In the genomic region with DNA sequence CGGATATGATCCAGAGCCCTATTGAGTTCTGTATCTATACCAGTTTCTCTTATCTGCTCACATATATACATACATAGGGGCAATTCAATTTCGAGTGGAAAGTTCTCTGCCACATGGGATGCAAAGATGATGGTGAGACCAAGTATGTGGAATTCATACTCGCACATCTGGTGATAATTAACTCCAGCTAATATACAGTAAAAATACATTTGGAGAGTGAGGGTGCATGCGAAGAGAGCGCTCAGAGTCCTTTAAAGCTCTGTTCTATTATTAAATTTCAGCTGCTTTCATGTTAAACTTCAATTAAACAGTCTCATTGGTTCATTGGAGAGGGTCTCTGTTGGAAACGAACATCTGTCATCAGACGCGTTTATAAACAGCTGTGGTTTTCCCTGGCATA, we compare ENCODE assay signal across 27 mouse cellular contexts.
DNase-seq lines count a peak whose midpoint lies in the region; ATAC-seq and TF ChIP-seq lines count a peak whose summit lies in the region.
"Had no signal": no experiment of that assay in that cellular context is flagged by ENCODE, and none has a peak within 500 bp of the region (broad histone marks: within the 10 kb centered on the region; RNA-seq: fewer than 3 reads in every experiment).

No protein-coding gene starts in this region.

- no peaks in the 10 kb centered on the region for H3K36me3 ChIP-seq in forebrain, embryonic 14.5 days (ENCODE audit: control insufficient read depth, insufficient read depth, low read length)
- no peaks in the 10 kb centered on the region for H3K36me3 ChIP-seq in forebrain, postnatal 0 days (ENCODE audit: insufficient read depth)
- H3K36me3 ChIP-seq: embryonic facial prominence, embryonic 12.5 days; forebrain, embryonic 10.5 days; G1E; heart, embryonic 10.5 days; heart, embryonic 13.5 days had no signal

- no peaks in the 10 kb centered on the region for H3K4me1 ChIP-seq in forebrain, embryonic 14.5 days (ENCODE audit: control insufficient read depth, insufficient read depth, low read length)
- H3K4me1 ChIP-seq in forebrain, postnatal 0 days (ENCODE audit: insufficient read depth), result no peaks in the 10 kb centered on the region
- H3K4me1 ChIP-seq: embryonic facial prominence, embryonic 12.5 days; forebrain, embryonic 10.5 days; forebrain, embryonic 13.5 days; heart, embryonic 10.5 days had no signal

- no peak for TF ChIP-seq POLR2A in brain, embryonic 14.5 days (IDR thresholded peaks at IDR 0.05; ENCODE audit: borderline replicate concordance, extremely low read depth, insufficient read depth, insufficient read length, poor library complexity, severe bottlenecking)

- H3K27ac ChIP-seq in forebrain, embryonic 14.5 days (ENCODE audit: low read depth, low read length), result no peak overlapping the region
- no peak overlapping the region for H3K27ac ChIP-seq in forebrain, postnatal 0 days (ENCODE audit: low read depth, low read length)
- H3K27ac ChIP-seq: embryonic facial prominence, embryonic 12.5 days; forebrain, embryonic 10.5 days; forebrain, embryonic 13.5 days; heart, adult 2 months; heart, embryonic 10.5 days; heart, embryonic 13.5 days; hindbrain, embryonic 14.5 days; hindbrain, postnatal 0 days had no signal

- H3K4me3 ChIP-seq in forebrain, embryonic 14.5 days (ENCODE audit: low read depth, low read length), result no peak overlapping the region
- H3K4me3 ChIP-seq in forebrain, postnatal 0 days (ENCODE audit: low read depth, low read length), result no peak overlapping the region
- H3K4me3 ChIP-seq: embryonic facial prominence, embryonic 12.5 days; forebrain, embryonic 10.5 days; forebrain, embryonic 13.5 days; heart, adult 2 months; heart, embryonic 10.5 days; heart, embryonic 13.5 days had no signal

- no peak overlapping the region for H3K4me2 ChIP-seq in forebrain, embryonic 14.5 days (ENCODE audit: low read length)
- no peak overlapping the region for H3K4me2 ChIP-seq in forebrain, postnatal 0 days (ENCODE audit: low read depth)
- H3K4me2 ChIP-seq: embryonic facial prominence, embryonic 12.5 days; forebrain, embryonic 13.5 days; heart, embryonic 13.5 days; hindbrain, embryonic 14.5 days had no signal

- H3K27me3 ChIP-seq in forebrain, embryonic 14.5 days (replicated peaks; ENCODE audit: control insufficient read depth, insufficient read depth, low read length), result no peaks in the 10 kb centered on the region
- no peaks in the 10 kb centered on the region for H3K27me3 ChIP-seq in forebrain, postnatal 0 days (ENCODE audit: insufficient read depth, low read length)
- H3K27me3 ChIP-seq: CH12.LX; embryonic facial prominence, embryonic 12.5 days; forebrain, embryonic 13.5 days; heart, embryonic 13.5 days had no signal

- H3K9me3 ChIP-seq in forebrain, embryonic 14.5 days (replicated peaks; ENCODE audit: control insufficient read depth, low read length), result no peaks in the 10 kb centered on the region
- H3K9me3 ChIP-seq in forebrain, postnatal 0 days (ENCODE audit: low read length), result no peaks in the 10 kb centered on the region
- H3K9me3 ChIP-seq: embryonic facial prominence, embryonic 12.5 days; forebrain, embryonic 10.5 days; forebrain, embryonic 13.5 days; heart, embryonic 10.5 days; heart, embryonic 13.5 days had no signal

- no peak overlapping the region for H3K9ac ChIP-seq in forebrain, embryonic 14.5 days (ENCODE audit: low read length)
- H3K9ac ChIP-seq in forebrain, postnatal 0 days, result no peak overlapping the region
- H3K9ac ChIP-seq: embryonic facial prominence, embryonic 12.5 days; forebrain, embryonic 13.5 days; heart, embryonic 13.5 days; hindbrain, embryonic 14.5 days had no signal

- 83% methylated on average over 8 of the region's 8 CpGs for WGBS in forebrain, embryonic 14.5 days
- WGBS in forebrain, postnatal 0 days, result 77% methylated on average over 8 of the region's 8 CpGs

- ATAC-seq in forebrain, embryonic 14.5 days, result no peak
- no peak for ATAC-seq in forebrain, postnatal 0 days
- ATAC-seq: forebrain, embryonic 13.5 days; hindbrain, postnatal 0 days; intestine, postnatal 0 days; Patski had no signal

- peak; percentile 30 for DNase-seq in forebrain, embryonic 14.5 days (ENCODE audit: low spot score)
- DNase-seq in forebrain, postnatal 0 days, result no peak
- peak; percentile 44 for DNase-seq in brain, embryonic 14.5 days (ENCODE audit: low read depth)
- DNase-seq in forelimb bud, embryonic 11.5 days (ENCODE audit: low read depth, low spot score), result peak; percentile 9
- DNase-seq in layer of hippocampus, adult 8-10 months (ENCODE audit: low spot score in 2 of 2), result no peak
- DNase-seq in ovary, adult 18-20 months (ENCODE audit: low spot score), result no peak
- DNase-seq: adrenal gland, postnatal 10 days; B cell, adult 2 months; cerebellum, adult 11-12 months; cerebellum, adult 8-10 months; cerebellum, postnatal 10 days; gastrocnemius, postnatal 10 days; gastrocnemius, postnatal 36 days; heart, adult 2 months; heart, postnatal 14 days; heart, postnatal 4 days had no signal

- TF ChIP-seq CTCF in forebrain, postnatal 0 days (IDR thresholded peaks at IDR 0.05; ENCODE audit: low read depth), result no peak
- no peak for TF ChIP-seq CTCF in brain, embryonic 14.5 days (IDR thresholded peaks at IDR 0.05; ENCODE audit: borderline replicate concordance, extremely low read depth, insufficient read depth, insufficient read length)

Comparison
In these comparisons a context has a peak if more than half of its experiments do, and no peak if none do; other contexts are left out.
1. DNase-seq: peak in forebrain, embryonic 14.5 days (single experiment), brain, embryonic 14.5 days (single experiment) and forelimb bud, embryonic 11.5 days (single experiment); none in forebrain, postnatal 0 days (single experiment), layer of hippocampus, adult 8-10 months (0 of 2) and ovary, adult 18-20 months (single experiment).